ENCODE assay signal across 26 mouse cellular contexts in genomic region chr10:76246601-76247000, GRCm38 (mm10). TPM values are rescaled to one million over a fixed set of nuclear protein-coding genes. Genes with fewer than 3 reads are reported as not detected.
DNase-seq lines count a peak whose midpoint lies in the region; ATAC-seq and TF ChIP-seq lines count a peak whose summit lies in the region.
"Had no signal": no experiment of that assay in that cellular context is flagged by ENCODE, and none has a peak within 500 bp of the region (broad histone marks: within the 10 kb centered on the region; RNA-seq: fewer than 3 reads in every experiment).

No protein-coding gene starts in this region.

- H3K4me1 ChIP-seq in forebrain, embryonic 11.5 days (replicated peaks; ENCODE audit: control insufficient read depth, insufficient read depth, low read length): peaks cover 3% of the 10 kb centered on the region; the same call in 1 of the 2 replicates
- H3K4me1 ChIP-seq in forebrain, embryonic 13.5 days: peaks cover 4% of the 10 kb centered on the region; the same call in 1 of the 2 replicates
- H3K4me1 ChIP-seq in kidney, embryonic 15.5 days: no peaks in the 10 kb centered on the region
- no peaks in the 10 kb centered on the region for H3K4me1 ChIP-seq in neural tube, embryonic 11.5 days (ENCODE audit: control insufficient read depth, insufficient read depth, low read length)
- H3K4me1 ChIP-seq in lung, adult 2 months (ENCODE audit: control insufficient read depth, insufficient read depth, low read length): no peaks in the 10 kb centered on the region
- H3K4me1 ChIP-seq: heart, embryonic 15.5 days; liver, embryonic 12.5 days had no signal

- 53% methylated on average over 4 of the region's 4 CpGs for WGBS in forebrain, embryonic 11.5 days
- WGBS in forebrain, embryonic 13.5 days: 62% methylated on average over 4 of the region's 4 CpGs
- WGBS in kidney, embryonic 15.5 days: 40% methylated on average over 4 of the region's 4 CpGs
- WGBS in neural tube, embryonic 11.5 days: 54% methylated on average over 4 of the region's 4 CpGs
- WGBS in lung, adult 2 months: 51% methylated on average over 4 of the region's 4 CpGs

- no peak overlapping the region for H3K4me3 ChIP-seq in forebrain, embryonic 11.5 days (ENCODE audit: low read depth, low read length)
- H3K4me3 ChIP-seq in forebrain, embryonic 13.5 days: no peak overlapping the region
- H3K4me3 ChIP-seq in kidney, embryonic 15.5 days (replicated peaks): no peak overlapping the region
- no peak overlapping the region for H3K4me3 ChIP-seq in neural tube, embryonic 11.5 days (ENCODE audit: low read depth, low read length)
- H3K4me3 ChIP-seq in lung, adult 2 months (replicated peaks; ENCODE audit: extremely low read depth, low read depth, low read length): no peak overlapping the region
- H3K4me3 ChIP-seq: forebrain, embryonic 12.5 days; gastrocnemius, adult 2 months; heart, embryonic 15.5 days; liver, embryonic 12.5 days; midbrain, embryonic 13.5 days had no signal

- H3K9ac ChIP-seq in forebrain, embryonic 11.5 days (ENCODE audit: low read length): no peak overlapping the region
- no peak overlapping the region for H3K9ac ChIP-seq in forebrain, embryonic 13.5 days
- H3K9ac ChIP-seq in kidney, embryonic 15.5 days: no peak overlapping the region
- H3K9ac ChIP-seq in neural tube, embryonic 11.5 days (ENCODE audit: low read length): no peak overlapping the region
- H3K9ac ChIP-seq: forebrain, embryonic 12.5 days; heart, embryonic 15.5 days; liver, embryonic 12.5 days; midbrain, embryonic 13.5 days had no signal

- H3K4me2 ChIP-seq in forebrain, embryonic 11.5 days (ENCODE audit: low read depth, low read length, severe bottlenecking): no peak overlapping the region
- H3K4me2 ChIP-seq in forebrain, embryonic 13.5 days: no peak overlapping the region
- H3K4me2 ChIP-seq in kidney, embryonic 15.5 days: no peak overlapping the region
- H3K4me2 ChIP-seq in neural tube, embryonic 11.5 days (ENCODE audit: low read depth): no peak overlapping the region
- H3K4me2 ChIP-seq: forebrain, embryonic 12.5 days; heart, embryonic 15.5 days; liver, embryonic 12.5 days; midbrain, embryonic 13.5 days had no signal

- peak; percentile 38 for DNase-seq in forebrain, embryonic 11.5 days (ENCODE audit: low spot score)
- no peak for DNase-seq in kidney, postnatal 10 days
- peak; percentile 13 for DNase-seq in neural tube, embryonic 11.5 days (ENCODE audit: low spot score)
- no peak for DNase-seq in neural tube, embryonic 10.5 days (ENCODE audit: extremely low spot score, low spot score)
- DNase-seq in lung, adult 2 months: no peak
- DNase-seq in spleen, adult 12 weeks (ENCODE audit: low spot score): no peak
- DNase-seq: adrenal gland, adult 2 months; cerebellum, adult 11-12 months; cerebellum, postnatal 10 days; gastrocnemius, adult 2 months; heart, postnatal 36 days; kidney, adult 8-10 months; lung, adult 18-20 months; lung, postnatal 14 days; right cerebral cortex, adult 18-20 months; right cerebral cortex, postnatal 4 days; thymus, adult 18-20 months; thymus, postnatal 36 days had no signal

- TF ChIP-seq POLR2A in lung, adult 2 months (IDR thresholded peaks at IDR 0.05; ENCODE audit: borderline replicate concordance, extremely low read depth, low read depth, low read length): no peak

- H3K9me3 ChIP-seq in forebrain, embryonic 11.5 days (ENCODE audit: control insufficient read depth, low read length): no peaks in the 10 kb centered on the region
- no peaks in the 10 kb centered on the region; the same call in 1 of the 2 replicates for H3K9me3 ChIP-seq in forebrain, embryonic 13.5 days (replicated peaks)
- no peaks in the 10 kb centered on the region for H3K9me3 ChIP-seq in kidney, embryonic 15.5 days (replicated peaks)
- no peaks in the 10 kb centered on the region for H3K9me3 ChIP-seq in neural tube, embryonic 11.5 days (ENCODE audit: control insufficient read depth, low read length)
- H3K9me3 ChIP-seq: forebrain, embryonic 12.5 days; G1E; heart, embryonic 15.5 days; liver, embryonic 12.5 days; midbrain, embryonic 13.5 days had no signal

- no peaks in the 10 kb centered on the region for H3K27me3 ChIP-seq in forebrain, embryonic 11.5 days (ENCODE audit: control insufficient read depth, insufficient read depth, low read length)
- no peaks in the 10 kb centered on the region for H3K27me3 ChIP-seq in forebrain, embryonic 13.5 days
- H3K27me3 ChIP-seq in kidney, embryonic 15.5 days: no peaks in the 10 kb centered on the region
- no peaks in the 10 kb centered on the region for H3K27me3 ChIP-seq in neural tube, embryonic 11.5 days (ENCODE audit: control insufficient read depth, insufficient read depth, low read length)
- H3K27me3 ChIP-seq: heart, embryonic 15.5 days; liver, embryonic 12.5 days; midbrain, embryonic 13.5 days; Patski had no signal

- no peak overlapping the region for H3K27ac ChIP-seq in forebrain, embryonic 11.5 days (ENCODE audit: low read depth, low read length)
- H3K27ac ChIP-seq in forebrain, embryonic 13.5 days: no peak overlapping the region
- no peak overlapping the region for H3K27ac ChIP-seq in kidney, embryonic 15.5 days
- no peak overlapping the region for H3K27ac ChIP-seq in neural tube, embryonic 11.5 days (ENCODE audit: low read depth, low read length)
- H3K27ac ChIP-seq: forebrain, embryonic 12.5 days; gastrocnemius, adult 2 months; heart, embryonic 15.5 days; liver, embryonic 12.5 days; midbrain, embryonic 13.5 days had no signal

- no peak for TF ChIP-seq CTCF in lung, adult 2 months (IDR thresholded peaks at IDR 0.05; ENCODE audit: insufficient read depth, low read length)

- H3K36me3 ChIP-seq in forebrain, embryonic 11.5 days (ENCODE audit: control insufficient read depth, insufficient read depth, low read length): no peaks in the 10 kb centered on the region
- H3K36me3 ChIP-seq in forebrain, embryonic 13.5 days (ENCODE audit: poor library complexity, severe bottlenecking): no peaks in the 10 kb centered on the region
- H3K36me3 ChIP-seq in kidney, embryonic 15.5 days: no peaks in the 10 kb centered on the region
- no peaks in the 10 kb centered on the region for H3K36me3 ChIP-seq in neural tube, embryonic 11.5 days (ENCODE audit: control insufficient read depth, insufficient read depth, low read length)
- H3K36me3 ChIP-seq: forebrain, embryonic 12.5 days; G1E; heart, embryonic 15.5 days; liver, embryonic 12.5 days; midbrain, embryonic 13.5 days had no signal

- no peak for ATAC-seq in forebrain, embryonic 11.5 days (replicated peaks; ENCODE audit: low FRiP score)
- ATAC-seq in forebrain, embryonic 13.5 days: no peak
- ATAC-seq in kidney, embryonic 15.5 days (replicated peaks; ENCODE audit: low FRiP score): peak; percentile 52
- no peak for ATAC-seq in neural tube, embryonic 11.5 days (ENCODE audit: insufficient read depth, low FRiP score, low TSS enrichment)
- ATAC-seq: liver, embryonic 12.5 days; midbrain, embryonic 13.5 days; Patski had no signal

RNA-seq across cellular contexts. Expression of gene S100b, which starts 7.1 kb away (rescaled TPM):
- polyA plus RNA-seq in forebrain, embryonic 11.5 days (2014; fragmentation: Nextera tagmentation; extraction: Ambion mirVana): 0.12 TPM in 1 of 2 replicates, not detected in the other
- 0.47 TPM in 1 of 2 replicates, not detected in the other for polyA plus RNA-seq in forebrain, embryonic 13.5 days (2015; fragmentation: Nextera tagmentation; extraction: Ambion mirVana)
- 0.50 and 0.84 TPM in 2 replicates for polyA plus RNA-seq in kidney, embryonic 15.5 days (2015; fragmentation: Nextera tagmentation; extraction: Ambion mirVana)
- 0.22 and 0.36 TPM in 2 replicates for polyA plus RNA-seq in neural tube, embryonic 11.5 days (2014; fragmentation: Nextera tagmentation; extraction: Ambion mirVana)
- polyA plus RNA-seq in lung, adult 2 months (2012; rRNA removed): 1.4 and 3.1 TPM in 2 replicates
- polyA plus RNA-seq: G1E; liver, embryonic 12.5 days had no signal

RNA-seq across cellular contexts. Expression of gene Prmt2, which starts 8.9 kb away (rescaled TPM):
- 83.9 and 99.6 TPM in 2 replicates for polyA plus RNA-seq in forebrain, embryonic 11.5 days (2014; fragmentation: Nextera tagmentation; extraction: Ambion mirVana)
- 173 and 181 TPM in 2 replicates for polyA plus RNA-seq in forebrain, embryonic 13.5 days (2015; fragmentation: Nextera tagmentation; extraction: Ambion mirVana)
- 54.5 and 58.9 TPM in 2 replicates for polyA plus RNA-seq in kidney, embryonic 15.5 days (2015; fragmentation: Nextera tagmentation; extraction: Ambion mirVana)
- polyA plus RNA-seq in neural tube, embryonic 11.5 days (2014; fragmentation: Nextera tagmentation; extraction: Ambion mirVana): 106 and 116 TPM in 2 replicates
- 81.3 and 101 TPM in 2 replicates for polyA plus RNA-seq in lung, adult 2 months (2012; rRNA removed)

Comparison
In these comparisons a context has a peak if more than half of its experiments do, and no peak if none do; other contexts are left out.
1. DNase-seq: peak in forebrain, embryonic 11.5 days (single experiment) and neural tube, embryonic 11.5 days (single experiment); none in kidney, postnatal 10 days (single experiment), neural tube, embryonic 10.5 days (single experiment), lung, adult 2 months (single experiment) and spleen, adult 12 weeks (single experiment).